Mouse (Mus musculus): ENCODE measurements around the gene Fbxl4.
"Not testable (repeated sequence)": the region's sequence is repeated elsewhere in the genome, so short reads cannot be mapped to it uniquely, and the experiment has no call there.

Gene Fbxl4

GRCm38 (mm10) chr4:22357266-22357930 lies at the start of gene Fbxl4:
Fbxl4 (plus strand) TSS chr4:22357543.
- DNase-seq = peak; percentile 82 to 84

- DNase-seq = no peak
Measured at GRCm38 (mm10) chr4:22314564-22314963, 42.8 kb upstream of the Fbxl4 start.

GRCm38 (mm10) chr4:22342816-22343573 lies 14.3 kb upstream of the Fbxl4 start:
- no peak for DNase-seq

DNA sequence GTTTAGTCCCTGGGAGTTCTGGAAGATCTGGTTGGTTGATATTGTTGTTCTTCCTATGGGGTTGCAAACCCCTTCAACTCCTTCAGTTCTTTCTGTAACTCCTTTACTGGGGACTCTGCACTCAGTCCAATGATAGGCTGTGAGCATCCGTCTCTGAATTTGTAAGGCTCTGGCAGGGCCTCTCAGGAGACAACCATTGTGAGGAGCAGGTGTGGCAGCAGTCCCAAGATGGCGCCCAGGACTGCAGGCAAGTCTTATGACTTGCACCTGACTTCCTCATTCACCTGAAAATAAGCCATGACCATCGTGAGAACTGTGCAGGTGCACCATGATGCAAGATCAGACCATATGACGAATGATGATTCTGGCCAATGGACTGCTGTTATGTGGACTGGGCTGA lies 8.3 kb upstream of the Fbxl4 start:
- not testable (repeated sequence) for DNase-seq

GRCm38 (mm10) chr4:22357931-22358300 lies 573 bp downstream of the Fbxl4 start:
- DNase-seq = no peak

GRCm38 (mm10) chr4:22358487-22358886 lies 1.1 kb downstream of the Fbxl4 start:
- DNase-seq = no peak

DNA sequence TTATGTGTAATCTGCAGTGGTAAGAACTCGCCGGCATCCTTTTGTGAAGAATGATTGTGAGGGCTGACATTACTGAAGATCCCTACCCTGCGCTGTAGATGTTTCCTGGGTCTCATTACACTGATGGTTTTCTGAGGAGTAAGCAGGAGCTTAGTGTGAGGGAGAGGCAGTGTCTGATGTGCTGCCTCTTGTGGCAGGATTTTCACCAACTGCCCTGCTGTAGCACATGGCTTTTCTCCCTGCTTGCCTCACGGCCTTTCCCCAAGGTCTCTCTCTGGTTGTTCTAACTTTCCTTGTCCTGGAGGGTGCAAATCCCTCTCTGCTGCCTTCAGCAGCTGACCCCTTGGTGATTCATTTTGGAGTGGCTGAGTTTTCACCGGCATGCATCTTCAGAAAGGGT lies 10.0 kb downstream of the Fbxl4 start:
- DNase-seq = no peak

GRCm38 (mm10) chr4:22378516-22378915 lies 21.2 kb downstream of the Fbxl4 start:
- no peak for DNase-seq

DNA sequence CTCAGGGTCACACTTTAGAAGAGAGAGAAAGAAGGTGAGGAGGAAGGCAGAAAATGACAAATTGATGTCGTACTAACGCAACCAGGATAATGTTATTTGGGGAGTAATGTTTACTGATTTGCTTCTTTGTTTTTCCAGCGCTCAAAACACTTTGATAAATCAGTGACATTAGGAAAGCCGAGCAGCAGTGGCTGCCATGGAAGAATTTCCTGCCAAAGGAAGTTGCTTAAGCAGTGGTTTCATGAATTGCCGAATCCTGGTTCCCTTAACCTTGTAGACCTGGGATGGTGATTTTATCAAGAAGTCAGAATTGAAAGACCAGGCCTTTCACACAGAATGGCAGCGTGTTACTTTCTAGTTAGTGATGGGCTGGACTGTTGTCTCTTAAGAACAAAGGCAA lies 23.3 kb downstream of the Fbxl4 start:
- no peak for DNase-seq

DNA sequence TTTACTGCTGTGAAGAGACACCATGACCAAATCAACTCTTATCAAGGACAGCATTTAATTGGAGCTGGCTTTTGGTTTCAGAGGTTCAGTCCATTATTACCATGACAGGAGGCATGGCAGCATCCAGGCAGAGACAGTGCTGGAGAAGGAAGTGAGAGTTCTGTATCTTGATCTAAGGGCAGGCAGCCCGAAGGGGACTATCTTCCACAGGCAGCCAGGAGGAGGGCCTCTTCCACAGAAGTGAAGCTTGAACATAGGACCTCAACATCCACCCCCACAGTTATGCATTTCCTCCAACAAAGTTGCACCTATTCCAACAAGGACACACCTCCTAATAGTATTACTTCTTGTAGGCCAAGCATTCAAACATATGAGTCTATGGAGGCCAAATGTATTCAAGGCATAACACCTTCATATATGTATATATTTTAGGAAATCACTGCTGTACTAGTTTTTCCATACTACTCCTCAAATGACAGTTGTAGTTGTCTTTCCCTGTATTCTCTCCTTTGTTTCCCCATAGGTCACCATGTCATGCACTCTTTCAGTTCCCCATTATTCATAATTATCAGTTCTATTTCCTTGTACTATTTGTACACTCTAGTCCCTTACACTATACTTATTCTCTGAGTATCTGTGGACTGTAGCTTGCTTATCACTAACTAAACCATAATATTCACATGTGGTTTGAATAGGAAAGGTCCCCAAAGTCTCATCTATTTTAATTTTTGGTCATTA lies 26.4 kb downstream of the Fbxl4 start:
- no peak for DNase-seq

DNA sequence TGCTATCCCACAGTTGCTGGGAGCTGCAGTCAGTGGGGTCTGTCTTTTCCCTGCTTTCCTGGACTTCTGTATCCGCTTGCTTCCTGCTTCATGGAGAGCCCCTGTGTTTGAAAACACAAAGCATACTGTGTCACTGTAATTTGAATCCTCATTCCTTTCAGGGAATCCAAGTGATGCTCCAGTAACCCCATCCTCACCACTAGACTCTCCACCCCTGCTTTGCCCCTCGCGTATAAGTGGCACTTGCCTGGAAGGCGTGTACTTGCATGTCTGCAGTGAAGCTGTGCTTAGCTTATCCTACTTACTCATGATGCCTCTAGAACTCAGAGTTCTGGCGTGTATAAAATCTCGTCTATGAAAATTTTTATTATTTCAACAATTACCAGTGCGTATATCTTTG lies 32.7 kb downstream of the Fbxl4 start:
- DNase-seq = no peak

DNA sequence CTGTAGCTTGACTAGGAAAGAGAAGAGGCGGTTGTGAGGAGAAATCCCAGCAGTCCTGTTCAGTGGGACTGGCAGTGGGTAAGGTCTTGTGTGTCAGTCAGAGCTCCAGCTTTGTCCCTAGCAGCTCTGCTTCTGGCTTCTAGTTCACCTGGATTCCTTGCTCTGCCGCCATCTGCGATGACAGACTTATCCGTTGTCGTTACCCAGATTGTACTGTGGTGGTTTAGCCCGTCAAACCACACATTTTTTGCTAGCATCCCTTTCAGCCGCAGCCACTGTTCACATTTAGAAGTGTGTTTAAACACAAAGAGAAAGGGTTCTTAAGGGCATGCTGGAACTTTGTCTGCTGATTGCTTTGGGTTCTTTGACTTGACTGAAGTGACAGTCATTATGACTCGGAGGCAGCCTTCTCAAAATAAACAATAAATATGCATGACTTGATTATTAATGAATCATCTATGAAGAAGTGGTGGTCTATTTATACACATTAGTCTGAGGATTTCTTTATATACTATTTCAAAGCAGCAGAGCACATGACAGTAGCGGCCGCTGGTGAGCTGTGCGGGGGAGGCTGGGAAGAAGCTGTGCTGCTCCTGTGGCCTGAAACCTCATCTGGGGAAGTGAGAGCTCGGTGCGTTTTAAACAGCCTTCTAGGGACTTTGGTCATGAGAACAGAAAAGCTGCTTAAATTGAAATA lies 35.6 kb downstream of the Fbxl4 start:
- no peak for DNase-seq

GRCm38 (mm10) chr4:22395404-22395803 lies 38.1 kb downstream of the Fbxl4 start:
- no peak for DNase-seq

- DNase-seq = no peak
Measured at GRCm38 (mm10) chr4:22396484-22397000, 39.2 kb downstream of the Fbxl4 start.

DNA sequence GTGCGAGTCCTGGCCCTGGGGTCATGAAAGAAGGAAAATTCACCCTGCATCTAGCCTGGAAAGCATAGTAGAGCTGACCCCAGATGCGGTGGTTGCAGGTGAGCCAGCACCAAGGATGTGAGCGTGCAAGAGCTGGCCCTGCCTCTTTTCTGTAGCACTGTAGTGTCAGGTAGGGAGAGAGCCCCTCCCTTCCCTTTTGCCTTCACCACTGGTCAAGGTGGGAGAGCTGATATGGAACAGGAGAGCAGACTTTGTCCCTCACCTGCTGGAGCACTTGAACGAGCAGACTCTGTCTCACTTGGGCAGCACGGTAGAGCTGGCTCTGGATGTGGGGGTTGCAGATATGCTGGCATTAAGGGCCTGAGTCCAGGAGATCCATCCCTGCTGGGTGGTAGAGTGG lies 39.7 kb downstream of the Fbxl4 start:
- DNase-seq = no peak

GRCm38 (mm10) chr4:22402032-22402431 lies 44.7 kb downstream of the Fbxl4 start:
- no peak for DNase-seq

DNA sequence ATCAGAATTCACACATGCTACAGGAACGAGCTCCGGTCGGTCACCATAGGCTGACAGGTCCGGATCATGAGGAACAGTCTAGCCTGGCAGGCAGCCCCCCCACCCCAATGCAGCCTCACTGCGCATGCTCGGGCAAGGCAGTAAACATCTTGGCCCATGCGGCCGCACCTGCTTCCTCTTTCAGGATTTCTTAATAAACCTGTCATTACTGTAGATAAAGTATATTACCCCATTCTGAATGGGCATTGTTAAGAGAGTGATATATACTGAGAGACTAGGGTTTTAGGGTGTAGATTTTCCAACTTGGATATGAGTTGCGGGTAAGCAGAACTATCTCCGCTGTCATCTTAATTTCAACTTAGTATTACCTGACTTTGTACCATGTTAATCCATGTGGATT lies 45.6 kb downstream of the Fbxl4 start:
- DNase-seq = no peak

GRCm38 (mm10) chr4:22420627-22421026 lies 63.3 kb downstream of the Fbxl4 start:
- no peak for DNase-seq

- no peak for DNase-seq
Measured at GRCm38 (mm10) chr4:22422400-22422799, 65.1 kb downstream of the Fbxl4 start.

DNA sequence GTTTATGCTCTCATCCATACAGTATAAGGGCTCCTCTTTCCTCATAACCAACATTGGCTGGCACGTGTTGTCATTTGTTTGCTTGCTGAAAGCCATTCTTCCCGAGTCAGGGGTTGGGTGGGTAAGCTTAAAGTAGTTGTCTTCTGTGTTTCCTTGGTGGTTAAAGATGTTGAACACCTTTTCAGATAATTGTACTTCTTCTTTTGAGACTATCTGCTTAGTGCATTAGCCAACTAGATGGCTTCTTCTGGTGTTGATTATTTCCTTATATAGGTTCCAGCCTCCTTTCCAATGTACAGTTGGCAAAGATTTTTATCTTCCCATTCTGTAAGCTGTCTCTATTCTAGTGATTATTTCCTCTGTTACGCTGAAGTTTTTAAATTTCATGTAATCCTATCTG lies 70.8 kb downstream of the Fbxl4 start:
- DNase-seq = no peak

DNA sequence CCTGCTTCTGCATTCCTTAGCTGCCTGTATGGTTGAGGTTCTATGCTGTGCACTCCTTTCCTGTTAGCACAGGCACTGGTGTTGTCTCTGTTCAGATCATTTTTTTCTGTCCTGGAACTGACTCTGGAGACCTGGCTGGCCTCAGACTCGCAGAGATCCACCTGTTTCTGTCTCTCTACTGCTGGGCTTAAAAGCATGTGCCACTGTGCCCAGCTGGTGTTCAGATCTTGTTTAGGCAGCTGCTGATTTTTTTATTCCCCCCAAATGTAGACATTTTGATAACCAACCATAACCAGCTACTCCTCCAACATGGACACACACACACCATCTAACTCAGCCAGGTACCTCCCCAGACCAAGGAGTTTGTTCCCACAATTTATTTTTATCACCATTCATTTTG lies 112.2 kb downstream of the Fbxl4 start:
- no peak for DNase-seq

- no peak for DNase-seq
Measured at GRCm38 (mm10) chr4:22476967-22477710, 119.8 kb downstream of the Fbxl4 start.
